Mouse (Mus musculus): ENCODE measurements around the gene Fam219b.
A peak's percentile ranks its signal among the peaks of the same experiment; 100 is the strongest.

Fam219b gene

DNA sequence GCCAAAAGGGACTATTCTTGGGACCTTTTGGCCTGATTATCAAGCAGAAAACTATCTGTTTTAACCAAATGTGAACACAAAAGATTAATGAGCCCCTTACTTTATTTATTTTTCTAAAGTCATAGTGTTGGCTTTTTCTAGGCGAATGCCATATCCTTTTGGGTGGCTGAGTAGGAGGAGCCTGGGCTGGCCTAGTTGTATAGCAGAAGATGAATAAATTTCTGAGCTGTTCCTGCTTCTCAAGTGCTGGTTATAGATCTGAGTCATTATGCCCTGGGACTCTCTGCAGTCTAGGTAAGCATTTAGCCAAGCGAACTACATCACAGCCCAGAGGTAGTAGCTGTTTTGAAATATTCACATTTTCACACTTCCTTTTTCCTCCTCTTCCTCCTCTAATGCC, 11.8 kb upstream of the Fam219b start:
- no peak for DNase-seq (ENCODE audit: low spot score)

GRCm38 (mm10) chr9:57526435-57526834, 10.9 kb upstream of the Fam219b start:
- DNase-seq (ENCODE audit: low spot score): no peak

- no peak for DNase-seq (ENCODE audit: low spot score)
Observed at GRCm38 (mm10) chr9:57531946-57532345, 5.4 kb upstream of the Fam219b start.

- no peak for DNase-seq (ENCODE audit: low spot score)
Observed at GRCm38 (mm10) chr9:57536362-57536761, 966 bp upstream of the Fam219b start.

DNA sequence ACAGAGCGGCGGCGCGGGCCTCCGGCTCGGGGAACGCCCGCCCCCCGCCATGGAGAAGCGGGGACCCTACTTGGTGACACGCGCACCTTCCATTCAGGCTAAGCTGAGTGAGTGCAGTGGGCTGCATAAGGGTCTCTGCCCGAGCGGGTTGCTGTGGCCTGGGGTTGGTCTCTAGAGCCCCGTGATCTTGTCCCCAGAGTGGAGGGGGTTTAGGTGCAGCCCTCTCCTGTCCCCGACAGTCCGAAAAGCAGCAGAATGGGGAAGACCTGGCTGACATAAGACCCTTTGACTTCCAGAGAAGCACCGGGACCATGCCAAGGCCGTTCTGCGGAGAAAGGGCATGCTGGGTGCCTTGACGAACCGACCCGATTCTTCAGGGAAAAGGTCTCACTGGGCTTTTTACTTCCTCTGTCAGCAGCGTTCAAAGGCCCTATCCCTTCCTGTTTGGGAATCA, 427 bp downstream of the Fam219b start:
- DNase-seq (ENCODE audit: low spot score): no peak

DNA sequence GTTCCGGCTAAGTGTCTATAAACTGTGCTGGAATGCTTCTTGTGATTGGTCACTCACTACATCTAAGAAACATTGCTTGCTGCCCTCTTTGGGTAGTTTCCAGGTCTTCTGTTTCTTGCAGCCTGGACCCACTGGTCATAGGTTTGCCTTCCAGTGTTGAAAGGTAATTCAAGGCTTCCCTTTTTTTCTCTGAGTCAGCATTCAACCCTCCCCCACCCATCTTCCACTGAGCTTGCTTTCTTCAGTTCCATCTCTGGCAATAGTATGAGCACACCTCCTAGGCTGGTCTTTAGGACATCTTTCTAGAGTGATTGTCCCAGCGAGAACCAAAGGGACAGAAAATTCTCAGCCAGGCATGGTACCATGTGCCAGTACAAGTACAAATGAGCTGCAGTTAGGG, 2.2 kb downstream of the Fam219b start:
- DNase-seq (ENCODE audit: low spot score): no peak

GRCm38 (mm10) chr9:57541312-57541711, 4.0 kb downstream of the Fam219b start:
- peak; percentile 78 for DNase-seq (ENCODE audit: low spot score)

- DNase-seq (ENCODE audit: low spot score): no peak
Observed at GRCm38 (mm10) chr9:57543951-57544350, 6.6 kb downstream of the Fam219b start.

DNA sequence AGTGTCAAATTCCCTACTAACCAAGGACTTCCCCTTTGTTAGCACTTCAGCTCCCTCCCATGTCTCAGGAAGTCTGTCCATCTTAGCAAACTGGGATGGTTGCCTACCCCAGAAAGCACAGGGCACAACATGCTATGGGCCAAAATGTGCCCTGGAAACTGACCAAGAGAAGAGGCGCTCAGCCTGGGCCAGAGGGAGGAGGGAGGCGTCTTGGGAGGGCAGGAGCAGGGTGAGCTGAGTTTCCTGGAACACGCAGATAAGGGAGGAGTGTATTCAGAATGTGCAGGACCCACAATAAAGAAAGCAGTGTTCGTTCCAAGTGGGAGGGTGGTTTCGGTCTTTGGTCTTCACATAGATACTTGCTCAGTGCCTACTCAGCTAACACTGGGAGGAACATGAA, 10.0 kb downstream of the Fam219b start:
- no peak for DNase-seq (ENCODE audit: low spot score)

DNA sequence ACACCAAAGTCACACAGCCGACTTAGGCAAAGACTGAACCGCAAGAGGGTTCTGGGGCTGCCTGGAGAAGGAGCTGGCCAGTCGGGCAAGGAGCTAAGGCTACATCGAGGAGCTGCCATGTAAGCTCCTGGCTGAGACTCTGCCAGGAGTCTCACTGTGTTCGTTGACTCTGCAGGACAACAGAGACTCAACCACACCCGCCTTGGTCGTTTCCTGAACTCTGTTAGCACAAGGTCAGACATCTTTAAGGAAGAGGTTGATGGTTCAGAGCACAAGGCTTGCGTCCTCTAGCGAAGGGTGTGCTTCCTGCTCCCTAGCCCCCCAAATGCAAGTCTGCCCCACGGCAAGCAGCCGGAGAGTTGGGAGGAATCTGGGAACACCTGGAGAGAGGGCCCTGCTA, 10.5 kb downstream of the Fam219b start:
- DNase-seq (ENCODE audit: low spot score): no peak

- DNase-seq (ENCODE audit: low spot score): peak; percentile 67
Observed at GRCm38 (mm10) chr9:57549186-57549585, 11.9 kb downstream of the Fam219b start.

DNA sequence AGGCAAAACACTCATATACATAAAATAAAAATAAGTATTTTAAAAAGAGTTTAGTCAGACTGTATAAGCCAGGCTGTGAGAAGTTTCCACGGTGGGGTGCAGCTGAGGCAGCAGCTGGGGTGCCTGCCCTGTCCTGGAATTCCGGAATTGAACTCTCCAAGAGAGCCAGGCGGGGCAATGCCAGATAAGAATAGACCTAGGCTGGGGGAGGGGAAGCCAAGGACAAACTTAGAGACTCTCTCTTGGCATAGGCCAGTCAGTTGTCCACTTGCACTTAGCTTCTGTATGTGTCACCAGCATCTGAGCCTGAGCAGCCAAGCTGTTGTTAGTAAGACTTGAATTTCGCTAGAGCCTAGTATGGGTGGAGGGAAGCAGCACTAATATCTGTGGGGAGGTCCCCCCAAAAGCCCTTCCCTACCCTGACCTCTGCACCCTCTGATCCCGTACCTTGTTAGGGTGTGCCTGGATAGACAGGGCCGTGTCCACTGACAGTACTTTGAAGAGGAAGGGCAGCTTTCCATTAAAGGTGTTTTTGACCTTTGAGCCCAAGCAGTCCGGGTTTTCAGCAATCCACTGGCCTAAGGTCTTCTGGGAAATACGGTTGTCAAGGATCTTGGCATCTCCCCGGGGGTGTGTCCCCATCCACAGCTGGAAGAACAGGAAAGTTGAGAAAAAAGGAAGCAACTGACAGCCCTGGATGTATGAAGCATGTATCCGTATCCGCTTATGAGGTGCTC, 13.0 kb downstream of the Fam219b start:
- DNase-seq (ENCODE audit: low spot score): no peak

GRCm38 (mm10) chr9:57552139-57552887, 15.0 kb downstream of the Fam219b start, which contains the start of gene Mpi:
TSS of gene Mpi (minus strand) at chr9:57552763.
- peak; percentile 78 for DNase-seq (ENCODE audit: low spot score)

- no peak for DNase-seq (ENCODE audit: low spot score)
Observed at GRCm38 (mm10) chr9:57553119-57553518, 15.8 kb downstream of the Fam219b start.

DNA sequence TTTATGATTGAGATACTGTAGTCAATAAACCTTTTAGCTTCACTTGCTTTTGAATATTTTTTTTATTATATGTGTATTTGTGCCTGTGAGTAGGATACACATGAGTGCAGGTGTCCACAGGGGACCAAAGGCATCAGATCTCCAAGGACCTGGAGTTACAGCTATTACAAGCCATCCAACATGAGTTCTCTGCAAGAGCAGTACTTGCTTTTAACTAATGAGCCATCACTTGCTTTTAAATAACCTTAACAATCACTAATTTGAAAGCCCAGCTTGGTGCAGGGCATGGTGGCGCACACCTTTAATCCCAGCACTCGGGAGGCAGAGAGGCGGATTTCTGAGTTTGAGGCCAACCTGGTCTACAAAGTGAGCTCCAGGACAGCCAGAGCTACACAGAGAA, 17.4 kb downstream of the Fam219b start:
- no peak for DNase-seq (ENCODE audit: low spot score)

GRCm38 (mm10) chr9:57557215-57557614, 19.9 kb downstream of the Fam219b start:
- no peak for DNase-seq (ENCODE audit: low spot score)

DNA sequence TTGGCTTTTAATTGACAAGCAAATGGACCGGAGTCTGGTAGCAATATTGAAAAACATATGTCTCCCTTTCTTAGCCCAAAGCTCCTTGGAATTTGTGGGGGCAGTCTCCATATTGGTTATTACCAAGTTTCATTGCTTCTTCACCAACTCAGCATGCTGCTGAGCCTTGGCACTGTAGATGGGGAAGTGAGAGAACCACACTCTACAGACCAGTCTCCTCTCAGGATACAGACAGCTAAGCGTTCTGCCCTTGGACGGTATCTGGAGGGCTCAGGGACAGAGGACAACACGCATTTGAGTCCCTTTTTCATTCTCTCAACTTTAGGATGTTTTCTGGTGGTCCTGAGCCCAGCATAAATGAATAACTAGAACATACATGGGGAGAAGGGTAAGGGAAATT, 21.3 kb downstream of the Fam219b start:
- DNase-seq (ENCODE audit: low spot score): no peak

DNA sequence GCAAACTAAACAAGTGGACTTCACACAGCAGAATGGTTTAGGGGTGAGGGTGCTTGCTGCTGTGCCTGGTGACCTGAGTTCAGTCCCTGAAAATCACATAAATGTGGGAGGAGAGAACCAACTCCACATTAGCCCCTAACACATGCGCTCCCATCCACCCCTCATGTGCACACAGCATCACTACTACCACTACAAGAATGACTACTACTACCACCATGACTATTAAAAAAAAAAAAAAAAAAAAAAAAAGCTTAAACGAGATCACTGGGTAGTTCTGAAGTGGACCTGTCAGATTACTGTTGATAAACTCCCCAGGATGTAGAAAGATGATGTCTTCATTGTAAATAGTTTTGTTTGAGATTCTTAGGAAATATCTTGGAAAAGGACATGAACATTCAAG, 22.2 kb downstream of the Fam219b start:
- no peak for DNase-seq (ENCODE audit: low spot score)

DNA sequence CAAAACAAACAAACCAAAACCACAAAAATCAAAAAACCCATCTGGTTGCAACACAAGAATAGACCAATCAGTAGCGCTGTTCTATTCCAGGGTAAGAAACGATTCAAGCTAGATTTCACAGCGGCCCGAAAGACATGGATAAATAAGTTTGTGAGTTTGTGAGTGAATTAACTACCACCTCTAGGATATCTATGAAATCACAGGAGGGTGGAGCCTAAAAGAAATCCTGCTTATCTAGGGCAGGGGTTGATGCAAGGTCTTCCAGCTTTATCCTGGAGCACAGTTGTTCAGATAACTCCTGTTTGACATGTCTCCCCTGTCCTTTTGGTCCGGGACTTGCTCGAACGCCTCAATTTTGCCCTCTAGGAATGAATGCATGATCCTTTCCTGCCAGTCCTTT, 22.9 kb downstream of the Fam219b start:
- no peak for DNase-seq (ENCODE audit: low spot score)

DNA sequence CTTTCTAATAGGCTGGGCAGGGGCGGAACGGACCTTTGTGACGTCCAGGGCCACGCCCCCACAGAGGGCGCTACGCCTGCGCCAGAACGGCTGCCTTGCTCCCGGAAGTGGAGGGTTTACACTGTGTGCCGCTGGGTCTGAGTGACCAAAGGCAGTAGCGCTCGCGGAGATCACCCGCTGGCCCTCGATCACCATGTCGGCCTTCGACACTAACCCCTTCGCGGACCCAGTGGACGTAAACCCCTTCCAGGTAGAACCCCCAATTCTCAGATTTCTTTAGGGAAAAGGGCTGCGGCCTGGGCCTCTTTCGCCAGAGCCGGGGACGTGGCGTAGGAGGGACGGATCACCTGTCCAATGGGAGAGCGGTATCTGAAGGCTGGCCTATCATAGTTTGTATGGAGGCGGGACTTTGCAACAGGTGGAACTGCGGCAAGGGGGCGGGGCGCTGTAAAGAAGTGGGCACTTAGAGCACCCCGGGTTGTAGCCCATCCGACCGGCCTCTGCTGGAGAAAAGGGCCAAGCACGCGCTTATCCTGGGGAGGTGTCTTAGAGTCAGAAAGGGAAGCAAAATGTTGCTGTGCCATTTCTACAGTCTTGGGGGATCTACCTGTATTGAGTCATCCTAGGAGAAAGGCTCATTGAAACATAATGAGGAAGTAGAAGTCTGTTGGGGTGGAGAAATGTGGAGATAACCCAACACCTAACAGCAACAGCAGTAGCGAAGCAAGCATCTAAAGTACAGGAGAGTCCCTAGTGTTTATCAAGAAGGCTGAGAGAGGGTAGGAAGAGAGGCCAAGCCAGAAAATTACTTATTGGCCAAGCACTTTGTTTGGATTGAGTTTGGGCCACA, 23.8 kb downstream of the Fam219b start, which contains the start of gene Scamp2:
TSS of gene Scamp2 (plus strand) at position 83 of the 850 bp plus-strand sequence.
- DNase-seq (ENCODE audit: low spot score): peak; percentile 91

DNA sequence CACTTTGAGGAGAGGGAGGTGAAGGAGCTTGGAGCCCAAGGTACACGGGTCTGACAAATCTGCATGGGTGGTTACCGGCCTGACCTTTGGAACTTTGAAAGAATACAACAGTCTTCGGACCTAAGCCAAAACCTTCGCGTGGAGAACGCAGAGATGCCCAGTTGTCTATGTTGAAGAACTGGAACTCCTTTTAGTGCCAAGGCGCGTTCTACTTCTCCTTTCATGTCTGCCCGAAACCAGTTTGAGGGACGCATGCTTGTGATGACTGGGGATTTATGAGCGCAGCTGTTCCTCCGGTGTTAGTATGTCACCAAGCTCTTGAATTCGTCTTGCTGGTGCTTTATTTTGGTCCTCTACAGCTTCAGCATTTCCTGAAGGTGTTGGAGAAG, 24.4 kb downstream of the Fam219b start:
- DNase-seq (ENCODE audit: low spot score): no peak

GRCm38 (mm10) chr9:57562896-57563372, 25.6 kb downstream of the Fam219b start:
- DNase-seq (ENCODE audit: low spot score): no peak
